Mouse (Mus musculus) lung, adult 2 months (tissue): ENCODE measurements around the gene Lhx4.

Source experiments
- CTCF ChIP-seq: fragments of 200-500 bp; IDR thresholded peaks from 2 replicates; pipeline ENCODE4 v1.5.1; 2011; ENCODE audit warnings: mild to moderate bottlenecking, low read length, control low read depth; ENCODE audit not compliant: insufficient read depth
- POLR2A ChIP-seq: fragments of 200-500 bp; IDR thresholded peaks from 2 replicates; pipeline ENCODE4 v1.6.1; 2011; ENCODE audit warnings: low read depth, mild to moderate bottlenecking, control low read depth, low read length, borderline replicate concordance; ENCODE audit errors: extremely low read depth

DNA sequence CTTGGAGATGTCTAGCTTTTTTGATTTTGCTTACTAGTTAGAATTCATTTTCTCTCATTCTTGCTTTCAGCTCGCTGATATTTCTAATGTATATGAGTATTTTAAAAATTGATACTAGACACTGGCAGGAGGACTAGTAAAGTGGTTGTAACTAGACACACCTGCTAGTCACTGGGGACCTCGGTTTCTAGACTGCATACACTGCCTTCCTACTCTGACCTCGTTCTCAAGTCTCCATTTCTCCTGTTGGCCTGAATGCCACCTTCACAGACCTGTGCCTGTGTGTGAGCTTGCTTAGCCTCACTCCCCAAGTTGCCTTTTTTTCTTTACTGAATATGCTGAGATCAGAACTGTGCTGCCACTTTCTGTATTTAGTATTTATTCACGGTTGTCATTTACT lies 62.3 kb downstream of the Lhx4 start:
- TF ChIP-seq CTCF (no peak), POLR2A (no peak)
